Mouse (Mus musculus) testis, adult 2 months (tissue): Measurements from ENCODE around the gene Camta1.
A peak's percentile ranks its signal among the peaks of the same experiment; 100 is the strongest.

Source experiments
- CTCF ChIP-seq: fragments of 200-500 bp; IDR thresholded peaks from 2 replicates; pipeline ENCODE4 v1.5.1; 2012; ENCODE audit warnings: low read depth, mild to moderate bottlenecking, inconsistent platforms, low read length, moderate library complexity; ENCODE audit not compliant: control insufficient read depth, insufficient read depth, insufficient replicate concordance
- POLR2A ChIP-seq: fragments of 200-500 bp; IDR thresholded peaks from 2 replicates; pipeline ENCODE4 v1.6.1; 2012; ENCODE audit warnings: low read depth, mild to moderate bottlenecking, inconsistent platforms, low read length, moderate library complexity; ENCODE audit not compliant: control insufficient read depth

DNA sequence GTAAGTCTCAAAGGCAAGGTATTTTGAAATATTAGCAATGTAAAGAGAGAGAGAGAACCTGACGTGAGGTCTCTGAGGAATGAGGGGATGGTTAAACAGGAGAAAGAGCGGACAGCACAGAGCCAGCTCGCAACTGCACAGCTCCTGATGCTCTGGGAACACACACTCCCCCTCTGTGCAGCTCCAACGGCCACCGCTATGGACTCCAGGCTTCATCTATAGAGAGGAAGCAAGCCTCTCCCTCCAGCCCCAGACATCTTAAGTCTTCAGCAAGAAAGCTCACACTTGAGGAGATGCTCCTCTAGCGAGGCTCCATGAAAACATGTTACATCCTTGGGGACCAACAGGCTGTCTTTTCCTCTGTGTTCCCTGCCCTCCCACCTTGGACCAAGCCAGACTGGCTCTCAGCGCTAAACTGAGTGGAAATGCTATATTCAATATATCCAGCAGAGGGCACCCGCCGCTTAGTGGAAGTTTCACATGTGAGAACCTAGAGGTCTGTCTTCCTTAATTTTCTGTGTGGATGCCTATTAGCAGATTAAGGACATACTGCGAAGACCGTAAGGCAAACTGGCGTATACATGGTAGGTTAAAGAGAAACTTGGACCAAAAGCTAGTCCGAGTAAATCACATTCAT is 788.5 kb downstream of the Camta1 start:
- TF ChIP-seq POLR2A (no peak), CTCF (peak; percentile 30; the same call in 1 of the 2 replicates)
